Mouse (Mus musculus) liver, postnatal 0 days (tissue): Measurements from ENCODE around the gene Oprl1. TPM values are rescaled to one million over a fixed set of nuclear protein-coding genes. Genes with fewer than 3 reads are reported as not detected.

Source experiments
- ATAC-seq: fragments of 200-750 bp; cut with Nextera tagmentation; 2 replicates; pipeline ENCODE4 v1.8.0; 2017; ENCODE audit warnings: mild to moderate bottlenecking, moderate library complexity
- DNase-seq: peaks from one replicate; pipeline ENCODE4 v3.0.0-alpha.2; 2016
- H3K27ac ChIP-seq: fragments of 300-500 bp; sonication (generic); 2 replicates; pipeline ENCODE4 v1.5.1; 2014; ENCODE audit warnings: antibody characterized with exemption, moderate library complexity, mild to moderate bottlenecking, low read depth
- H3K27me3 ChIP-seq: fragments of 300-500 bp; sonication (generic); 2 replicates; pipeline ENCODE4 v1.6.1; 2014; ENCODE audit warnings: low read length, control low read depth, mixed read lengths; ENCODE audit not compliant: insufficient read depth
- H3K36me3 ChIP-seq: fragments of 300-500 bp; sonication (generic); replicated peaks from 2 replicates; pipeline ENCODE4 v1.6.1; 2014; ENCODE audit warnings: mild to moderate bottlenecking, control low read depth, low read length, moderate library complexity, mixed read lengths; ENCODE audit not compliant: insufficient read depth
- H3K4me1 ChIP-seq: fragments of 300-500 bp; sonication (generic); 2 replicates; pipeline ENCODE4 v1.6.1; 2014; ENCODE audit warnings: antibody characterized with exemption, mild to moderate bottlenecking, control low read depth; ENCODE audit not compliant: insufficient read depth
- H3K4me2 ChIP-seq: fragments of 300-500 bp; sonication (generic); 2 replicates; pipeline ENCODE4 v1.6.1; 2014; ENCODE audit warnings: low read depth, mild to moderate bottlenecking, low read length, moderate library complexity, mixed read lengths
- H3K4me3 ChIP-seq: fragments of 300-500 bp; sonication (generic); 2 replicates; pipeline ENCODE4 v1.5.1; 2014; ENCODE audit warnings: low read depth, low read length
- H3K9ac ChIP-seq: fragments of 300-500 bp; sonication (generic); replicated peaks from 2 replicates; pipeline ENCODE4 v1.6.1; 2014; ENCODE audit warnings: mild to moderate bottlenecking, moderate library complexity
- H3K9me3 ChIP-seq: fragments of 300-500 bp; sonication (generic); 2 replicates; pipeline ENCODE4 v1.6.1; 2016; ENCODE audit warnings: mild to moderate bottlenecking, control low read depth, low read length, mixed read lengths
- CTCF ChIP-seq: sonication (generic); IDR thresholded peaks from 2 replicates; pipeline ENCODE4 v1.5.1; 2016; ENCODE audit warnings: antibody characterized with exemption, low read depth
- EP300 ChIP-seq: IDR thresholded peaks from 2 replicates; pipeline ENCODE4 v1.6.1; 2016; ENCODE audit warnings: antibody characterized with exemption, low read depth, mild to moderate bottlenecking
- WGBS: fragments of 180-500 bp; shearing (Covaris S2); extraction: QIAGEN DNeasy Blood & Tissue Kit; methylation state at CpG from one replicate; pipeline ENCODE4 v1.1.7; 2014; ENCODE audit not compliant: insufficient replicate concordance; 5-methylcytosine and 5-hydroxymethylcytosine counted together
- polyA plus RNA-seq: library from polyadenylated mRNA; unstranded; fragments of >200 nt; fragmentation: Nextera tagmentation; extraction: Ambion mirVana; gene quantifications from 2 replicates; pipeline ENCODE4 v1.2.1, GENCODE M21; 2015

Oprl1 gene
- polyA plus RNA-seq, 1 experiment from 2014 or later = 0.07 TPM

- Histone ChIP-seq H3K36me3 (no peaks in the 10 kb centered on the region), H3K27ac (no peak overlapping the region), H3K4me2 (no peak overlapping the region), H3K4me1 (peaks cover 10% of the 10 kb centered on the region), H3K27me3 (peaks cover 35% of the 10 kb centered on the region), H3K9ac (no peak overlapping the region), H3K9me3 (no peaks in the 10 kb centered on the region), H3K4me3 (no peak overlapping the region)
- 74% methylated on average over 4 of the region's 4 CpGs for WGBS
- DNase-seq = no peak
- no peak for ATAC-seq
- TF ChIP-seq CTCF (no peak), EP300 (no peak)
Measured at GRCm38 (mm10) chr2:181674934-181675333, 39.9 kb upstream of the Oprl1 start.

- WGBS = under 1% methylated on average over 14 of the region's 14 CpGs
- Histone ChIP-seq H3K9me3 (no peaks in the 10 kb centered on the region), H3K9ac (no peak overlapping the region), H3K36me3 (no peaks in the 10 kb centered on the region), H3K27me3 (peaks cover 30% of the 10 kb centered on the region), H3K4me1 (peaks cover 13% of the 10 kb centered on the region), H3K4me3 (no peak overlapping the region), H3K27ac (no peak overlapping the region), H3K4me2 (peak overlapping the region; percentile 49)
- no peak for TF ChIP-seq CTCF
- no peak for TF ChIP-seq EP300
- no peak for ATAC-seq
- DNase-seq = peak; percentile 48
Measured at GRCm38 (mm10) chr2:181675454-181675853, 39.4 kb upstream of the Oprl1 start.

- ATAC-seq (no peak), DNase-seq (no peak)
- no peak for TF ChIP-seq EP300
- peak; percentile 26; the same call in 1 of the 2 replicates for TF ChIP-seq CTCF
- H3K4me3 ChIP-seq = no peak overlapping the region
- H3K4me1 ChIP-seq = peaks cover 17% of the 10 kb centered on the region
- WGBS = 31% methylated on average over 2 of the region's 2 CpGs
- H3K4me2 ChIP-seq = no peak overlapping the region
- H3K27ac ChIP-seq = peak overlapping the region; percentile 9; the same call in 1 of the 2 replicates
- H3K36me3 ChIP-seq = no peaks in the 10 kb centered on the region
- H3K9me3 ChIP-seq = no peaks in the 10 kb centered on the region
- peaks cover 20% of the 10 kb centered on the region for H3K27me3 ChIP-seq
- no peak overlapping the region for H3K9ac ChIP-seq
Measured at GRCm38 (mm10) chr2:181676424-181676823, 38.4 kb upstream of the Oprl1 start.

- ATAC-seq = no peak
- no peak for DNase-seq
- H3K9me3 ChIP-seq = no peaks in the 10 kb centered on the region
- no peak overlapping the region for H3K4me3 ChIP-seq
- H3K4me2 ChIP-seq = no peak overlapping the region
- TF ChIP-seq CTCF = peak; percentile 27
- no peak for TF ChIP-seq EP300
- no peak overlapping the region for H3K9ac ChIP-seq
- WGBS = 67% methylated on average over 5 of the region's 5 CpGs
- H3K36me3 ChIP-seq = no peaks in the 10 kb centered on the region
- H3K27ac ChIP-seq = 0 out of 2 replicates have a peak overlapping the region, but pooled peaks have one; percentile 34
- peaks cover 12% of the 10 kb centered on the region for H3K27me3 ChIP-seq
- peaks cover 17% of the 10 kb centered on the region for H3K4me1 ChIP-seq
Measured at GRCm38 (mm10) chr2:181677096-181677754, 37.6 kb upstream of the Oprl1 start.

DNA sequence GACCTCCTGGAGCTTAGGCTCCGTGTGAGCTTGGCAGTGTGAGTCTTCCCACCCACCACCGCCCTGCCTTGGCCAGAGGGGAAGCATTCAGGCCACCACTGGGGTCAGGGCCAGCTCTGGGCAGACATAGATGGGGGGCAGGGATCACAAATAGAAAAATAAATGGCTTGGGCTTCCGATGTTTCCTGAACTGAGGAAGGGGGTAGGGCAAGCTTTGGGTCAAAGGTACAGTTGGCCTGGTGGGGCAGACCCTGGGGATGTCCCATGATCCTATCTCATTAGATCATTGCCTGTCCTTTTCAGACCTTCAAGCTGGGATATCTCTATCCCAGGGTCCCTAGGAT lies 37.1 kb upstream of the Oprl1 start:
- peaks cover 17% of the 10 kb centered on the region for H3K4me1 ChIP-seq
- H3K27me3 ChIP-seq = peaks cover 7% of the 10 kb centered on the region; the same call in 1 of the 2 replicates
- no peaks in the 10 kb centered on the region for H3K9me3 ChIP-seq
- ATAC-seq = no peak
- no peak for DNase-seq
- H3K4me3 ChIP-seq = no peak overlapping the region
- H3K9ac ChIP-seq = no peak overlapping the region
- H3K4me2 ChIP-seq = no peak overlapping the region
- TF ChIP-seq EP300 (no peak), CTCF (no peak)
- H3K27ac ChIP-seq = 0 out of 2 replicates have a peak overlapping the region, but pooled peaks have one; percentile 34
- WGBS = 41% methylated on average over 3 of the region's 3 CpGs
- H3K36me3 ChIP-seq = no peaks in the 10 kb centered on the region

GRCm38 (mm10) chr2:181678780-181679179 lies 36.0 kb upstream of the Oprl1 start:
- ATAC-seq = peak; percentile 73
- TF ChIP-seq EP300 = no peak
- peak; percentile 98 for TF ChIP-seq CTCF
- Histone ChIP-seq H3K36me3 (no peaks in the 10 kb centered on the region), H3K4me2 (no peak overlapping the region), H3K9ac (no peak overlapping the region), H3K4me3 (no peak overlapping the region), H3K9me3 (no peaks in the 10 kb centered on the region), H3K27ac (no peak overlapping the region), H3K4me1 (peaks cover 17% of the 10 kb centered on the region), H3K27me3 (0 out of 2 replicates have a peak, but pooled peaks cover 3% of the 10 kb centered on the region)
- peak; percentile 79 for DNase-seq
- 44% methylated on average over 1 of the region's 1 CpGs for WGBS
